Mouse (Mus musculus) spleen, adult 2 months (tissue): ENCODE data around the gene Wdcp. TPM values are rescaled to one million over a fixed set of nuclear protein-coding genes. Genes with fewer than 3 reads are reported as not detected.
"Not testable (repeated sequence)": the region's sequence is repeated elsewhere in the genome, so short reads cannot be mapped to it uniquely, and the experiment has no call there.

Experiments used
- DNase-seq, 2 experiments: peaks; one replicate each; pipeline versions ENCODE4 v3.0.0 to v3.0.0-alpha.2; 2012 to 2021; ENCODE audit warnings: low spot score in 2 of 2, low read depth in 1 of 2
- H3K27ac ChIP-seq: fragments of 200-500 bp; 2 replicates; pipeline ENCODE4 v1.5.1; 2012; ENCODE audit warnings: low read length, inconsistent platforms; ENCODE audit not compliant: insufficient read depth
- H3K27me3 ChIP-seq: fragments of 200-500 bp; 2 replicates; pipeline ENCODE4 v1.6.1; 2012; ENCODE audit warnings: mild to moderate bottlenecking, moderate library complexity, low read length, inconsistent platforms; ENCODE audit not compliant: control insufficient read depth, insufficient read depth
- H3K36me3 ChIP-seq: fragments of 200-500 bp; 2 replicates; pipeline ENCODE4 v1.6.1; 2012; ENCODE audit warnings: mild to moderate bottlenecking, low read length, inconsistent platforms; ENCODE audit not compliant: control insufficient read depth, insufficient read depth
- H3K4me1 ChIP-seq: fragments of 200-500 bp; 2 replicates; pipeline ENCODE4 v1.6.1; 2011; ENCODE audit warnings: inconsistent platforms; ENCODE audit not compliant: control insufficient read depth, insufficient read depth, insufficient read length
- H3K4me3 ChIP-seq: fragments of 200-500 bp; 2 replicates; pipeline ENCODE4 v1.5.1; 2011; ENCODE audit warnings: mild to moderate bottlenecking, inconsistent platforms; ENCODE audit not compliant: insufficient read depth, insufficient read length; ENCODE audit errors: extremely low read depth
- CTCF ChIP-seq: fragments of 200-500 bp; IDR thresholded peaks from 2 replicates; pipeline ENCODE4 v1.5.1; 2011; ENCODE audit warnings: mild to moderate bottlenecking, inconsistent platforms; ENCODE audit not compliant: insufficient read depth, insufficient read length, insufficient replicate concordance; ENCODE audit errors: extremely low read depth
- POLR2A ChIP-seq: fragments of 200-500 bp; IDR thresholded peaks from 2 replicates; pipeline ENCODE4 v1.6.1; 2011; ENCODE audit warnings: low read depth, low read length, inconsistent platforms
- WGBS: fragments of 180-500 bp; shearing (Covaris S2); methylation state at CpG from one replicate; pipeline ENCODE4 v1.1.7; 2018; 5-methylcytosine and 5-hydroxymethylcytosine counted together
- polyA plus RNA-seq: library from polyadenylated mRNA; depleted of rRNA; stranded (reverse); fragments of >200 nt; gene quantifications from 2 replicates; pipeline ENCODE4 v1.2.3, GENCODE M21; 2012

The Wdcp gene
- polyA plus RNA-seq, 1 experiment = 5.5 TPM

DNA sequence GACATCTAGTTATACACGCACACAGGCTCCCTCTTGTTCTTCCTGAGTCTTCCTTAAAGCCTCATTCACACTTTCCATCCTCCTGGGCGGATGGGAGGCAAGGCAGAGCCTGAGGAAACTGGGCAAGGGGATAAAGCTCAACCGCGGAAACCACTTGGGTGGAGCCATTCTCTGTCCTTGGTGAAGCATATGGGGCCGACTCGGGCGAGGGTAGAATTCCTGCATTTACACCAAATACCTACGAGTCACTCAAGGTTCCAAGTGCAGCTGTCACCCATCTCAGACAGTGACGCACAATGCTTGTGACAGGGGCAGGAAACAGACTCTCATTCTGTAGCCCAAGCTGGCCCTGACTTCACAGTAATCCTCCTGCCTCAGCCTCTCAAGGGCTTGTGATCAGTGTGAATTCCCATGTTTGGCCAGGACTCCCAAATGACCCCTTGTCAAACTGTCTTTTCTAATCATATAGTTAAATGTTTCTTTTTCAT is 35.2 kb downstream of the Wdcp start:
- no peak for TF ChIP-seq CTCF
- no peak for TF ChIP-seq POLR2A
- 0 out of 2 replicates have a peak, but pooled peaks cover 4% of the 10 kb centered on the region for H3K4me1 ChIP-seq
- no peak overlapping the region for H3K27ac ChIP-seq
- H3K36me3 ChIP-seq = peaks cover 13% of the 10 kb centered on the region
- H3K4me3 ChIP-seq = no peak overlapping the region
- 67% methylated on average over 9 of the region's 9 CpGs for WGBS
- no peaks in the 10 kb centered on the region for H3K27me3 ChIP-seq
- no peak for DNase-seq

DNA sequence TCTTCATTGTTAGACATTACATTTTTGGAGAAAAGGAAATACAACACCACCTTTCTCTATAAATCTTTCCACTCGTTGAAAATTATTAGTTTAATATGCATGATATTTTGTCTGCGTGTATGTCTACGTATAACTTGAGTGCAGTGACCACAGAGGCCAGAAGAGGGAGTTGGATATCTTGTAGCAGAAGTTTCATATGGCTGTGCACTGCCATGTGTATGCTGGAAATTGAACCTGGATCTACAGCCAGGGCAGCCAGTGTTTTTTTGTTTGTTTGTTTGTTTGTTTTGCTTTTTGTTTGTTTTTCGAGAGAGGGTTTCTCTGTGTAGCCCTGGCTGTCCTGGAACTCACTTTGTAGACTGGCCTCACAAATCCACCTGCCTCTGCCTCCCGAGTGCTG is 35.9 kb downstream of the Wdcp start:
- H3K36me3 ChIP-seq = peaks cover 13% of the 10 kb centered on the region
- TF ChIP-seq POLR2A (no peak), CTCF (no peak)
- 0 out of 2 replicates have a peak, but pooled peaks cover 4% of the 10 kb centered on the region for H3K4me1 ChIP-seq
- WGBS = 98% methylated on average over 5 of the region's 5 CpGs
- no peak for DNase-seq
- H3K27me3 ChIP-seq = no peaks in the 10 kb centered on the region
- no peak overlapping the region for H3K4me3 ChIP-seq
- H3K27ac ChIP-seq = no peak overlapping the region

GRCm38 (mm10) chr12:4882086-4882485 is 39.0 kb downstream of the Wdcp start:
- no peaks in the 10 kb centered on the region for H3K4me1 ChIP-seq
- H3K4me3 ChIP-seq = no peak overlapping the region
- DNase-seq = no peak
- WGBS = 93% methylated on average over 2 of the region's 2 CpGs
- TF ChIP-seq POLR2A (no peak), CTCF (no peak)
- no peaks in the 10 kb centered on the region for H3K27me3 ChIP-seq
- H3K36me3 ChIP-seq = peaks cover 18% of the 10 kb centered on the region
- H3K27ac ChIP-seq = no peak overlapping the region

GRCm38 (mm10) chr12:4885062-4885461 is 42.0 kb downstream of the Wdcp start:
- Histone ChIP-seq H3K36me3 (peaks cover 15% of the 10 kb centered on the region), H3K4me3 (no peak overlapping the region), H3K27ac (no peak overlapping the region), H3K27me3 (no peaks in the 10 kb centered on the region), H3K4me1 (no peaks in the 10 kb centered on the region)
- WGBS = 80% methylated on average over 1 of the region's 1 CpGs
- no peak for TF ChIP-seq POLR2A
- TF ChIP-seq CTCF = no peak
- DNase-seq = no peak

GRCm38 (mm10) chr12:4886581-4886980 is 43.5 kb downstream of the Wdcp start:
- H3K36me3 ChIP-seq = peaks cover 17% of the 10 kb centered on the region
- not testable (repeated sequence) for DNase-seq, H3K4me3 ChIP-seq, H3K4me1 ChIP-seq, H3K27me3 ChIP-seq, H3K27ac ChIP-seq
- 95% methylated on average over 4 of the region's 4 CpGs for WGBS

- Histone ChIP-seq H3K4me1 (no peaks in the 10 kb centered on the region), H3K27ac (no peak overlapping the region), H3K36me3 (peaks cover 9% of the 10 kb centered on the region), H3K27me3 (no peaks in the 10 kb centered on the region), H3K4me3 (no peak overlapping the region)
- DNase-seq = no peak
- TF ChIP-seq CTCF (no peak), POLR2A (no peak)
Measured at GRCm38 (mm10) chr12:4888739-4889138, 45.6 kb downstream of the Wdcp start.

- H3K4me3 ChIP-seq = no peak overlapping the region
- H3K36me3 ChIP-seq = peaks cover 10% of the 10 kb centered on the region
- WGBS = 95% methylated on average over 2 of the region's 2 CpGs
- H3K27me3 ChIP-seq = no peaks in the 10 kb centered on the region
- H3K4me1 ChIP-seq = no peaks in the 10 kb centered on the region
- no peak for DNase-seq
- H3K27ac ChIP-seq = no peak overlapping the region
- TF ChIP-seq CTCF (no peak), POLR2A (no peak)
Measured at GRCm38 (mm10) chr12:4889251-4889650, 46.1 kb downstream of the Wdcp start.
